Mouse (Mus musculus) MEL (cell line): Measurements from ENCODE around the gene Glul. TPM values are rescaled to one million over a fixed set of nuclear protein-coding genes. Genes with fewer than 3 reads are reported as not detected.
"Not testable (repeated sequence)": the region's sequence is repeated elsewhere in the genome, so short reads cannot be mapped to it uniquely, and the experiment has no call there.

Experiments used
- DNase-seq: peaks from one replicate; pipeline ENCODE4 v3.0.0; 2011; ENCODE audit warnings: low read depth, low spot score
- H3K27ac ChIP-seq: 2 replicates; pipeline ENCODE4 v1.5.1; 2012; ENCODE audit warnings: low read depth, mild to moderate bottlenecking, control low read depth, low read length, moderate library complexity; ENCODE audit not compliant: control insufficient read depth
- H3K27me3 ChIP-seq, 2 experiments: fragments of 150-350 bp in 1 of 2; sonication (generic) in 1 of 2; 2 replicates each; pipeline ENCODE4 v1.6.1; 2012; ENCODE audit warnings: low read length in 2 of 2, mild to moderate bottlenecking in 2 of 2, improper control_type of control experiment in 1 of 2, moderate library complexity in 1 of 2; ENCODE audit not compliant: insufficient read depth in 2 of 2, control insufficient read depth in 1 of 2
- H3K36me3 ChIP-seq, 2 experiments: 2 replicates each; pipeline ENCODE4 v1.6.1; 2012 to 2014; ENCODE audit warnings: low read length in 2 of 2, improper control_type of control experiment in 1 of 2, inconsistent platforms in 1 of 2, mild to moderate bottlenecking in 1 of 2; ENCODE audit not compliant: insufficient read depth in 2 of 2, control insufficient read depth in 1 of 2
- H3K4me1 ChIP-seq, 2 experiments: fragments of 150-350 bp in 1 of 2; sonication (generic) in 1 of 2; 2 replicates each; pipeline ENCODE4 v1.6.1; 2012; ENCODE audit warnings: low read length in 2 of 2, improper control_type of control experiment in 1 of 2, mild to moderate bottlenecking in 1 of 2; ENCODE audit not compliant: insufficient read depth in 2 of 2, control insufficient read depth in 1 of 2
- H3K4me3 ChIP-seq, 2 experiments: fragments of 150-350 bp in 1 of 2; sonication (generic) in 1 of 2; 2 replicates each; pipeline ENCODE4 v1.5.1; 2012; ENCODE audit warnings: low read depth in 2 of 2, low read length in 2 of 2, mild to moderate bottlenecking in 2 of 2, moderate library complexity in 2 of 2, control low read depth in 1 of 2, improper control_type of control experiment in 1 of 2; ENCODE audit not compliant: control insufficient read depth in 1 of 2, insufficient read depth in 1 of 2
- H3K79me2 ChIP-seq: 2 replicates; pipeline ENCODE4 v1.6.1; 2012; ENCODE audit warnings: mild to moderate bottlenecking, low read length, moderate library complexity; ENCODE audit not compliant: control insufficient read depth, poor library complexity, insufficient read depth
- H3K9ac ChIP-seq: 2 replicates; pipeline ENCODE4 v1.6.1; 2012; ENCODE audit warnings: low read depth, mild to moderate bottlenecking, control low read depth, low read length, moderate library complexity; ENCODE audit not compliant: control insufficient read depth, poor library complexity, severe bottlenecking
- H3K9me3 ChIP-seq: fragments of 150-350 bp; sonication (generic); replicated peaks from 2 replicates; pipeline ENCODE4 v1.6.1; 2012; ENCODE audit warnings: mild to moderate bottlenecking, low read length, improper control_type of control experiment, moderate library complexity; ENCODE audit not compliant: insufficient read depth
- CTCF ChIP-seq, 3 experiments: IDR thresholded peaks in 2 of 3; conservative IDR thresholded peaks in 1 of 3; 2 replicates each; pipeline ENCODE4 v1.5.1; 2011 to 2012; ENCODE audit warnings: low read length in 3 of 3, low read depth in 2 of 3, mild to moderate bottlenecking in 2 of 3, improper control_type of control experiment in 1 of 3, inconsistent platforms in 1 of 3, mixed read lengths in 1 of 3, moderate library complexity in 1 of 3; ENCODE audit not compliant: control insufficient read depth in 1 of 3, insufficient read depth in 1 of 3, poor library complexity in 1 of 3, severe bottlenecking in 1 of 3
- E2F4 ChIP-seq: IDR thresholded peaks from 2 replicates; pipeline ENCODE4 v1.6.1; 2011; ENCODE audit warnings: low read depth, low read length, improper control_type of control experiment, borderline replicate concordance
- GATA1 ChIP-seq: IDR thresholded peaks from 2 replicates; pipeline ENCODE4 v1.6.1; 2011; ENCODE audit warnings: low read depth, low read length, improper control_type of control experiment
- JUND ChIP-seq: IDR thresholded peaks from 2 replicates; pipeline ENCODE4 v1.6.1; 2011; ENCODE audit warnings: low read depth, mild to moderate bottlenecking, improper control_type of control experiment, low read length
- MAFK ChIP-seq: IDR thresholded peaks from 2 replicates; pipeline ENCODE4 v1.6.1; 2011; ENCODE audit warnings: low read depth, mild to moderate bottlenecking, low read length, improper control_type of control experiment, borderline replicate concordance
- MAX ChIP-seq: IDR thresholded peaks from 2 replicates; pipeline ENCODE4 v1.6.1; 2011; ENCODE audit warnings: low read length, improper control_type of control experiment
- MEF2A ChIP-seq: IDR thresholded peaks from 2 replicates; pipeline ENCODE4 v1.6.1; 2014; ENCODE audit warnings: low read depth, mild to moderate bottlenecking, inconsistent platforms, low read length, improper control_type of control experiment; ENCODE audit not compliant: poor library complexity, insufficient replicate concordance, severe bottlenecking; ENCODE audit errors: extremely low read depth
- NRF1 ChIP-seq: IDR thresholded peaks from 2 replicates; pipeline ENCODE4 v1.6.1; 2014; ENCODE audit warnings: low read depth, mild to moderate bottlenecking, inconsistent platforms, low read length, improper control_type of control experiment, moderate library complexity; ENCODE audit not compliant: poor library complexity, insufficient read depth, severe bottlenecking
- RAD21 ChIP-seq: IDR thresholded peaks from 2 replicates; pipeline ENCODE4 v1.6.1; 2011; ENCODE audit warnings: mild to moderate bottlenecking, low read depth, low read length, improper control_type of control experiment
- SIN3A ChIP-seq: IDR thresholded peaks from 2 replicates; pipeline ENCODE4 v1.6.1; 2012; ENCODE audit warnings: low read length, improper control_type of control experiment, inconsistent platforms
- UBTF ChIP-seq: IDR thresholded peaks from 2 replicates; pipeline ENCODE4 v1.6.1; 2012; ENCODE audit warnings: low read depth, mild to moderate bottlenecking, inconsistent platforms, low read length, improper control_type of control experiment, moderate library complexity, borderline replicate concordance; ENCODE audit not compliant: insufficient read depth
- USF1 ChIP-seq: IDR thresholded peaks from 2 replicates; pipeline ENCODE4 v1.6.1; 2014; ENCODE audit warnings: low read depth, mild to moderate bottlenecking, inconsistent platforms, low read length, improper control_type of control experiment, moderate library complexity
- ZC3H11A ChIP-seq: IDR thresholded peaks from 2 replicates; pipeline ENCODE4 v1.6.1; 2012; ENCODE audit warnings: low read depth, mild to moderate bottlenecking, inconsistent platforms, low read length, improper control_type of control experiment
- ZKSCAN1 ChIP-seq: IDR thresholded peaks from 2 replicates; pipeline ENCODE4 v1.6.1; 2012; ENCODE audit warnings: low read depth, mild to moderate bottlenecking, inconsistent platforms, low read length, improper control_type of control experiment, moderate library complexity
- polyA plus RNA-seq, 2 experiments: library from polyadenylated mRNA; stranded (reverse) in 1 of 2; unstranded in 1 of 2; fragments of >175 nt in 1 of 2; fragments of >200 nt in 1 of 2; gene quantifications; 2 replicates each; pipeline versions ENCODE4 v1.2.1 to v1.2.4; 2012; ENCODE audit warnings: low replicate concordance in 2 of 2, low read depth in 1 of 2; ENCODE audit not compliant: insufficient read length in 2 of 2, insufficient read depth in 1 of 2, missing spikeins in 1 of 2
- total RNA-seq: library from RNA; depleted of rRNA; stranded (reverse); fragments of 300-350 nt; gene quantifications from 2 replicates; pipeline ENCODE4 v1.2.3, GENCODE M21; 2012

The Glul gene
- total and polyA plus RNA-seq, 3 experiments, result 47.2 to 81.1 TPM; not detected in 1

DNA sequence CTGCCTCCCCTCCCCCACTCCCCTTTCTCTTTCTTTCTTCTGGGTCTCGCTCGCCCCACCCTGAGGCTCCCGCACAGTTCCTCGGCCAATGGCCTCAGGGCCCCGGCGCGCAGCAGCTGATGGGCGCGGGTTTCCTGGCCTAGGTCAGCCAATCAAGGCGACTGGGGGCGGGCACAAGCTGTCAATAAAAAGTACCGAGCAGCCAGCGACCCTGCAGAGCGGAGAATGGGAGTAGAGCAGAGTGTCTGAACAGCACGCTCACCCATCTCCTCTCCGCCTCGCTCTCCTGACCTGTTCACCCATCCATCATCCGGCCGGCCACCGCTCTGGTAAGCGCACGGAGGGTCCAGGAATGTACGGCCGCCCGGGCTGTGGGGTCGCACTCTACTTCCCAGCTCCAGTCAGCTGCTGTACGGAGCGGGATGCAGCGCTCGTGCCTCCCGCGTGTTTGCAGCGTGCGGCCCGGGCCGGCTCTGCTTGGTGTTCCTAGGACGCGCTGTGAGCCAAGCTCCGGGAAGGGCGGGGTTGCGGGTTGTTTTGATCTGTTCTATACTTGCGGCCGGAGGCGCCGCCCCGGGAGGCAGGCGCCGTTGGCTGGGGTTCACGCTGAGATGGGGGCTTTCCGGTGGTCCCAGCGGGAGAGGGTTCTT lies at the start of gene Glul, which contains the start of gene Teddm2 (continued):
- TF ChIP-seq MEF2A (no peak), GATA1 (no peak), NRF1 (peak; percentile 39; the same call in 1 of the 2 replicates)

GRCm38 (mm10) chr1:153852696-153853095 lies 47.0 kb upstream of the Glul start:
- not testable (repeated sequence) for H3K4me3 ChIP-seq, H3K27me3 ChIP-seq, H3K9ac ChIP-seq, DNase-seq, H3K36me3 ChIP-seq, H3K79me2 ChIP-seq, H3K27ac ChIP-seq, H3K9me3 ChIP-seq, H3K4me1 ChIP-seq

DNA sequence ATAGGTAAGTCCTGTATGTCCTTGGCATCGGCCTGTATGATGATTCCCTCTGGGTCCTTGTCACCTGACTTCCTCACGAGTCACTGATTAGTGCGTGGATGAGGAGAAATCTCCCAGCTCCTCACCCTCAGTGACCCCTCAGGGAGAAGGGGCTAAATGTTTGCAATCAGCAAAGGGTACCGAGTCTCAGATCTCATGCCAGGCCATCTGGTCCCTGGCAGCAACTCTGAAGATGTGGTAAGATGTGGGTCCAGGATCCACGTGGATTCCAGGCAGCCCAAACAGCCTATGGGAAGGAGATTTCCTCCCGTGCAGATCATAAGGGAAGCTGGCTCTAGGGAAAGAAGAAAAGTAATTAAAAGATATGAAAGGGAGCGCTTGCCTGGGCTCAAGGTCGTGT lies 43.8 kb upstream of the Glul start:
- TF ChIP-seq RAD21, result no peak
- no peak for TF ChIP-seq UBTF
- no peak for TF ChIP-seq ZC3H11A
- TF ChIP-seq JUND, result no peak
- no peak for TF ChIP-seq MAX
- no peak for TF ChIP-seq MEF2A
- no peak for TF ChIP-seq USF1
- TF ChIP-seq ZKSCAN1, result no peak
- TF ChIP-seq MAFK, result no peak
- no peak for TF ChIP-seq CTCF (IDR thresholded peaks at IDR 0.05 in 2 of 3, conservative IDR thresholded peaks at IDR 0.05 in 1 of 3; ENCODE audit: control insufficient read depth in 1 of 3, insufficient read depth in 1 of 3, low read depth in 2 of 3, low read length in 3 of 3, poor library complexity in 1 of 3, severe bottlenecking in 1 of 3)
- no peak for TF ChIP-seq GATA1
- TF ChIP-seq SIN3A, result no peak
- TF ChIP-seq E2F4, result no peak
- Histone ChIP-seq H3K4me3 (no peak overlapping the region), H3K9me3 (no peaks in the 10 kb centered on the region)

More for the DNA sequence above, 43.8 kb upstream of the Glul start:
- Histone ChIP-seq H3K27ac (no peak overlapping the region), H3K9ac (no peak overlapping the region), H3K4me1 (no peaks in the 10 kb centered on the region), H3K36me3 (no peaks in the 10 kb centered on the region), H3K79me2 (no peaks in the 10 kb centered on the region), H3K27me3 (no peaks in the 10 kb centered on the region)
- no peak for DNase-seq
